Mouse (Mus musculus): ENCODE data around the gene Akirin1. TPM values are rescaled to one million over a fixed set of nuclear protein-coding genes. Genes with fewer than 3 reads are reported as not detected.

The Akirin1 gene
- polyA plus RNA-seq, 1 experiment from 2014 or later = 48.0 TPM

- 91% methylated on average over 4 of the region's 4 CpGs for WGBS
- DNase-seq = no peak
Measured at GRCm38 (mm10) chr4:123745221-123745775, 4.8 kb downstream of the Akirin1 start.

DNA sequence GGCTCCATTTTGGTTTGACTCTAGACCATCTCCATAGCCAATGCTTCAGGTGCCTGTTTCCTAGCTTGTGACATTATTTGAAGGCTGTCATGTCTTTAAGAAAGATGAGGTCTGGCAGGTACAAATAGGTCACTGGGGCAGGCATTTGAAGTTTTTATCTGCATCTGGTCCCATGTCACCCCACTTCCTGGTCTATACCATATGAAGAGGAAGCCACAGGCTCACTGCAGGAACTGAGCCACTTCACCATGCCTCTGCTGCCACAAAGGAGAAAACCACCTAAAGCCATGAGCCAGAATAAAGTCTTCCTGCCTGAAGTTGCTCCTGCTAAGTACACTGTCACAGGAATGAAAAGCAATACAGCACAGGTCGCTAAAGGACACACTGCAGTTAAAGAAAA, 7.3 kb downstream of the Akirin1 start:
- H3K4me2 ChIP-seq = no peak overlapping the region
- no peak overlapping the region for H3K9ac ChIP-seq
- peaks cover 47% of the 10 kb centered on the region for H3K36me3 ChIP-seq (ENCODE audit: insufficient read depth)
- no peak for ATAC-seq (ENCODE audit: insufficient read depth)
- no peak for TF ChIP-seq CTCF (IDR thresholded peaks at IDR 0.05; ENCODE audit: low read depth)
- H3K9me3 ChIP-seq (ENCODE audit: low read depth, low read length) = no peaks in the 10 kb centered on the region
- H3K27me3 ChIP-seq (ENCODE audit: insufficient read depth, low read length) = no peaks in the 10 kb centered on the region
- no peak overlapping the region for H3K4me3 ChIP-seq (ENCODE audit: low read depth, low read length)
- no peaks in the 10 kb centered on the region for H3K4me1 ChIP-seq (ENCODE audit: insufficient read depth)
- 79% methylated on average over 1 of the region's 1 CpGs for WGBS
- H3K27ac ChIP-seq (ENCODE audit: low read depth) = no peak overlapping the region
- no peak for DNase-seq

More at GRCm38 (mm10) chr4:123745221-123745775, 4.8 kb downstream of the Akirin1 start:
- no peak for TF ChIP-seq CTCF (IDR thresholded peaks at IDR 0.05; ENCODE audit: low read depth)
- no peak overlapping the region for H3K27ac ChIP-seq (ENCODE audit: low read depth)
- peaks cover 26% of the 10 kb centered on the region for H3K36me3 ChIP-seq (ENCODE audit: insufficient read depth)
- no peaks in the 10 kb centered on the region for H3K9me3 ChIP-seq (ENCODE audit: low read depth, low read length)
- H3K4me3 ChIP-seq (ENCODE audit: low read depth, low read length) = no peak overlapping the region
- no peaks in the 10 kb centered on the region for H3K27me3 ChIP-seq (ENCODE audit: insufficient read depth, low read length)
- H3K4me1 ChIP-seq (ENCODE audit: insufficient read depth) = peaks cover 5% of the 10 kb centered on the region; the same call in 1 of the 2 replicates
- H3K4me2 ChIP-seq = no peak overlapping the region
- no peak overlapping the region for H3K9ac ChIP-seq
- no peak for ATAC-seq (ENCODE audit: insufficient read depth)

GRCm38 (mm10) chr4:123738708-123739107, 11.4 kb downstream of the Akirin1 start:
- ATAC-seq (ENCODE audit: insufficient read depth) = no peak
- Histone ChIP-seq H3K9ac (no peak overlapping the region), H3K27ac (ENCODE audit: low read depth) (no peak overlapping the region), H3K4me3 (ENCODE audit: low read depth, low read length) (no peak overlapping the region), H3K4me2 (no peak overlapping the region), H3K4me1 (ENCODE audit: insufficient read depth) (no peaks in the 10 kb centered on the region), H3K36me3 (ENCODE audit: insufficient read depth) (peaks cover 71% of the 10 kb centered on the region), H3K27me3 (ENCODE audit: insufficient read depth, low read length) (no peaks in the 10 kb centered on the region), H3K9me3 (ENCODE audit: low read depth, low read length) (no peaks in the 10 kb centered on the region)
- WGBS = 90% methylated on average over 4 of the region's 4 CpGs
- DNase-seq = no peak
- no peak for TF ChIP-seq CTCF (IDR thresholded peaks at IDR 0.05; ENCODE audit: low read depth)

DNA sequence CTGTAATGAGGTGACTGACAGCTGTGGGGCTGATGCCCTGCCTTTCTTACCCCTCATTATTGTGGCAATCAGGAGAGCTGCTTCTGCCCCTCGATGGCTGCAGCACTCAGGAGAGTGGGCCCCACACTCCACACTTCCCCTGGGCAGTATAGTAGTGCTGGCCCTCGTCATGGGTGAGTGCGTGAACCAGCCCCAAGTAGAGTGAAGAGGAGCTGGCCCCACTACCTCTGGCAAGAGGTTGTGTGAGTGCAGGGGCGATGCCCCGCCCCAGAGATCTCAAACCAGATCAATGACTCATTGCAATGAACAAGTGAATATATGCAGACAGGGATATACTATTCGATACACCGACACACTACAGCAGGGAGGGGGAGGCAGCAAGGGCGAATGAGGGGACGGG, 16.6 kb downstream of the Akirin1 start:
- Histone ChIP-seq H3K27me3 (ENCODE audit: insufficient read depth, low read length) (no peaks in the 10 kb centered on the region), H3K9me3 (ENCODE audit: low read depth, low read length) (no peaks in the 10 kb centered on the region), H3K36me3 (ENCODE audit: insufficient read depth) (peaks cover 38% of the 10 kb centered on the region), H3K4me1 (ENCODE audit: insufficient read depth) (no peaks in the 10 kb centered on the region), H3K4me3 (ENCODE audit: low read depth, low read length) (no peak overlapping the region), H3K4me2 (no peak overlapping the region), H3K9ac (no peak overlapping the region), H3K27ac (ENCODE audit: low read depth) (no peak overlapping the region)
- 90% methylated on average over 9 of the region's 9 CpGs for WGBS
- ATAC-seq (ENCODE audit: insufficient read depth) (no peak), DNase-seq (no peak)
- TF ChIP-seq CTCF (IDR thresholded peaks at IDR 0.05; ENCODE audit: low read depth) = no peak

GRCm38 (mm10) chr4:123732921-123733320, 17.2 kb downstream of the Akirin1 start:
- Histone ChIP-seq H3K4me3 (ENCODE audit: low read depth, low read length) (no peak overlapping the region), H3K4me1 (ENCODE audit: insufficient read depth) (no peaks in the 10 kb centered on the region), H3K4me2 (no peak overlapping the region), H3K36me3 (ENCODE audit: insufficient read depth) (peaks cover 32% of the 10 kb centered on the region), H3K27me3 (ENCODE audit: insufficient read depth, low read length) (no peaks in the 10 kb centered on the region), H3K9me3 (ENCODE audit: low read depth, low read length) (no peaks in the 10 kb centered on the region), H3K9ac (no peak overlapping the region), H3K27ac (ENCODE audit: low read depth) (no peak overlapping the region)
- WGBS = 74% methylated on average over 2 of the region's 2 CpGs
- DNase-seq = no peak
- TF ChIP-seq CTCF (IDR thresholded peaks at IDR 0.05; ENCODE audit: low read depth) = no peak
- no peak for ATAC-seq (ENCODE audit: insufficient read depth)

DNA sequence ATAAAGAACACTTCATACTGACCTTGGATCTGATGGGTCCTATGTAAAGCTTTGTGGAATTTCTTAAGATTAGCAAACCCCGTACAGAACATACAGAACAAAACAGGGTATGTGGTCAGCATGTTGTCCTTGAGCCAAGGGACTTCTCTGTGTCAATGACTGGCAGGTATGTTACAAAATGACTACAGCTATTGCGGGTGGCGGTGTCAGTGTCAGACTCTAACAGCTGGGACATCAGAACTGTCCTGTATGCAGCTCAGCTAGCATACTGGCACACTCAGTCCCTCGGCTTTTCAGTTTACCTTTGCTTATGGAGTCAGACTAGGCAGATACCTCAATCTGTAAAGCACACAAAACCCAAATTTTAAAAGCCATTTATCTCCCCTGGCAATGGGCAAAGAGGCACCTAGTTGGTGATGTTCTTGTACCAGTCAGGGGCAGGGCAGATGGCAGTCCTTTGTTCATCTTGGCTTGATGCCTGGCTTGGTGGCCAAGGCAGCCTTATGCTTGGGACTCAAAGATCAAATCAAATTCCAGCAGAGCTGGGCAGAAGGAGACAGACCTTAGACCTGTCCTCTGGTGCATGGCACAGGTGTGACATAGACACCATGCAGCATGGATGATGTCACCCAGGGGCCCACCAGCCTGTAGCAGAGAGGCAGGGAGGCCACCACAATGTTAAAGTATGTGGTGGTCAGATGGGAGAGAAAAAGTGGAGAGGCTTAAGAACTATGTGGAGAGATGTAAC, 17.8 kb downstream of the Akirin1 start:
- Histone ChIP-seq H3K4me3 (ENCODE audit: low read depth, low read length) (no peak overlapping the region), H3K4me1 (ENCODE audit: insufficient read depth) (no peaks in the 10 kb centered on the region), H3K36me3 (ENCODE audit: insufficient read depth) (peaks cover 28% of the 10 kb centered on the region; the same call in 1 of the 2 replicates), H3K4me2 (no peak overlapping the region), H3K27ac (ENCODE audit: low read depth) (no peak overlapping the region), H3K27me3 (ENCODE audit: insufficient read depth, low read length) (no peaks in the 10 kb centered on the region), H3K9me3 (ENCODE audit: low read depth, low read length) (no peaks in the 10 kb centered on the region), H3K9ac (no peak overlapping the region)
- DNase-seq = no peak
- TF ChIP-seq CTCF (IDR thresholded peaks at IDR 0.05; ENCODE audit: low read depth) = no peak
- no peak for ATAC-seq (ENCODE audit: insufficient read depth)
- 89% methylated on average over 4 of the region's 4 CpGs for WGBS

DNA sequence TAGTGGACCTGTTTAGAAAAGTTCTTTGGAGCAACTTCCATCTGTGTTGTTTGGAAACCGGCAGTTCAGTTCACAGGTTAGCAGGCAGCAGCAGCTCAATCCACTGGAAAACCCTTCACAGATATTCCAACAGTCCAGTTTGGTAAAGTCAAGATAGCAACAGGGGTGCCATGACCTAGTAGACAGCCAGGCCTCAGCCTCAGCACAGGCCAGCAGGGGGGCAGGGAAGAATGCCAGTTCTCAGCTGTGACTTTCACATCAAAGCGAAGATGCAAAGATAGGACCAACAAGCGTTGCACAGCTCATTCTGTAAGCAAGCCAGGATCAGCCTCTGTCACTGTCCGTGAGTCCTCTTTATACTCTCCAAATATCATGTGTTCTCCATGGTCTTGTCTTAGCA, 28.4 kb downstream of the Akirin1 start:
- no peak overlapping the region for H3K9ac ChIP-seq
- ATAC-seq (ENCODE audit: insufficient read depth) (no peak), DNase-seq (no peak)
- H3K36me3 ChIP-seq (ENCODE audit: insufficient read depth) = no peaks in the 10 kb centered on the region
- H3K4me1 ChIP-seq (ENCODE audit: insufficient read depth) = no peaks in the 10 kb centered on the region
- TF ChIP-seq CTCF (IDR thresholded peaks at IDR 0.05; ENCODE audit: low read depth) = no peak
- no peaks in the 10 kb centered on the region for H3K27me3 ChIP-seq (ENCODE audit: insufficient read depth, low read length)
- H3K27ac ChIP-seq (ENCODE audit: low read depth) = no peak overlapping the region
- H3K4me2 ChIP-seq = no peak overlapping the region
- 85% methylated on average over 4 of the region's 4 CpGs for WGBS
- H3K4me3 ChIP-seq (ENCODE audit: low read depth, low read length) = no peak overlapping the region
- H3K9me3 ChIP-seq (ENCODE audit: low read depth, low read length) = no peaks in the 10 kb centered on the region
